Mouse (Mus musculus) embryonic facial prominence, embryonic 10.5 days (tissue): ENCODE results near the gene Asprv1. TPM values are rescaled to one million over a fixed set of nuclear protein-coding genes. Genes with fewer than 3 reads are reported as not detected.

Source experiments
- polyA plus RNA-seq: library from polyadenylated mRNA; unstranded; fragments of >200 nt; fragmentation: Nextera tagmentation; extraction: Ambion mirVana; gene quantifications from 2 replicates; pipeline ENCODE4 v1.2.1, GENCODE M21; 2016

The Asprv1 gene
- polyA plus RNA-seq, 1 experiment from 2014 or later, result 1.3 TPM

Other genes starting within 250 kb of the Asprv1 start
- gene Pcyox1, start 231.0 kb upstream of the Asprv1 start, polyA plus RNA-seq, result 68.2 and 73.0 TPM in 2 replicates
- gene Tia1, start 223.9 kb upstream of the Asprv1 start, polyA plus RNA-seq, result 214 and 222 TPM in 2 replicates
- 0.69 and 2.5 TPM in 2 replicates for gene Gm44790, start 201.5 kb upstream of the Asprv1 start, polyA plus RNA-seq
- gene C87436, start 189.8 kb upstream of the Asprv1 start, polyA plus RNA-seq, result 22.6 and 25.1 TPM in 2 replicates
- gene Pcbp1, start 101.8 kb upstream of the Asprv1 start, polyA plus RNA-seq, result 560 and 592 TPM in 2 replicates
- 9.5 and 11.4 TPM in 2 replicates for gene Mxd1, start 41.0 kb downstream of the Asprv1 start, polyA plus RNA-seq
- gene Snrnp27, start 56.4 kb downstream of the Asprv1 start, polyA plus RNA-seq, result 124 and 134 TPM in 2 replicates
- 36.2 and 36.3 TPM in 2 replicates for gene Gmcl1, start 105.2 kb downstream of the Asprv1 start, polyA plus RNA-seq
- gene Anxa4, start 165.4 kb downstream of the Asprv1 start, polyA plus RNA-seq, result 6.8 and 7.0 TPM in 2 replicates
- gene Aak1, start 221.4 kb downstream of the Asprv1 start, polyA plus RNA-seq, result 11.3 and 13.3 TPM in 2 replicates